9 mouse cellular contexts compared by ENCODE assay signal in the genomic region with DNA sequence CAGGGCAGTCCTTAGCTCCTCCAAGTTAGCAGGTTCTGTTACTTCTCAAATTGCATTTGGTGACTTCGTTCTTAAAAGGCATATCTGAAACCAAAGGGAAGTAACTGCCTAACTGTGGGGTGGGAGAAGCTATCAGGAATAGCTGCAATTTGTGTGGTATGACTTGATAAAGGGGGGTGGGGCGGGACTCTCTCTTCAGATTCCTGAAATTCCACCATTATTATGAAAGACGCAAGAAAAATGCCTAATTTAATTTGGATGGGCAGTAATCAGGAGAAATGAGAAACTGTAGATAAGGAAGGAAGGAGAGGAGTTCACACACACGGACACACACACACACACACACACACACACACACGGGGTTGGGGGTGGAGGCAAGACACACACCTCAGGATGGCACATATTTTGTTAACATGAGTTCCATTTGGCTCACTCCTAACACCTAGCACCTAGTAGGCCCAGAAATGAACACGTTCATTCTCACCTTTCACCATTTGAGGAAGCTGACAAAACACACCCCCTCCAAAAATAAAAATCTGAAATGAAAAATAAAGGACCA. TPM values are rescaled to one million over a fixed set of nuclear protein-coding genes. Genes with fewer than 3 reads are reported as not detected.
DNase-seq lines count a peak whose midpoint lies in the region; ATAC-seq lines count a peak whose summit lies in the region.
"Had no signal": no experiment of that assay in that cellular context is flagged by ENCODE, and none has a peak within 500 bp of the region (broad histone marks: within the 10 kb centered on the region; RNA-seq: fewer than 3 reads in every experiment).

No protein-coding gene starts in this region.

- H3K4me3 ChIP-seq in liver, embryonic 12.5 days, result 0 out of 2 replicates have a peak overlapping the region, but pooled peaks have one; percentile 49
- H3K4me3 ChIP-seq in forebrain, embryonic 10.5 days, result peak overlapping the region; percentile 65
- peak overlapping the region; percentile 48 for H3K4me3 ChIP-seq in intestine, embryonic 14.5 days (ENCODE audit: low read depth, low read length)
- peak overlapping the region; percentile 39; the same call in 1 of the 2 replicates for H3K4me3 ChIP-seq in neural tube, embryonic 13.5 days

- H3K9ac ChIP-seq in liver, embryonic 12.5 days, result no peak overlapping the region
- H3K9ac ChIP-seq in intestine, embryonic 14.5 days (ENCODE audit: low read length), result no peak overlapping the region
- H3K9ac ChIP-seq in neural tube, embryonic 13.5 days, result no peak overlapping the region

- H3K4me1 ChIP-seq in liver, embryonic 12.5 days, result no peaks in the 10 kb centered on the region; the same call in 1 of the 2 replicates
- peaks cover 18% of the 10 kb centered on the region for H3K4me1 ChIP-seq in forebrain, embryonic 10.5 days
- H3K4me1 ChIP-seq in intestine, embryonic 14.5 days (replicated peaks; ENCODE audit: control insufficient read depth, insufficient read depth, low read length), result peaks cover 5% of the 10 kb centered on the region; the same call in 1 of the 2 replicates
- H3K4me1 ChIP-seq in neural tube, embryonic 13.5 days (replicated peaks), result peaks cover 15% of the 10 kb centered on the region

- no peaks in the 10 kb centered on the region for H3K36me3 ChIP-seq in liver, embryonic 12.5 days
- no peaks in the 10 kb centered on the region for H3K36me3 ChIP-seq in forebrain, embryonic 10.5 days (replicated peaks)
- no peaks in the 10 kb centered on the region for H3K36me3 ChIP-seq in intestine, embryonic 14.5 days (ENCODE audit: control insufficient read depth, insufficient read depth, low read length)
- H3K36me3 ChIP-seq in neural tube, embryonic 13.5 days, result no peaks in the 10 kb centered on the region

- H3K27ac ChIP-seq in liver, embryonic 12.5 days, result no peak overlapping the region
- H3K27ac ChIP-seq in forebrain, embryonic 10.5 days, result no peak overlapping the region
- no peak overlapping the region for H3K27ac ChIP-seq in intestine, embryonic 14.5 days (ENCODE audit: low read depth)
- H3K27ac ChIP-seq in neural tube, embryonic 13.5 days (replicated peaks), result no peak overlapping the region

- intact Hi-C loops in left cerebral cortex, postnatal 4 days (cut with DNase I), result no loop called here

- WGBS in liver, embryonic 12.5 days (ENCODE audit: insufficient replicate concordance), result 22% methylated on average over 6 of the region's 6 CpGs
- 32% methylated on average over 6 of the region's 6 CpGs for WGBS in forebrain, embryonic 10.5 days
- 23% methylated on average over 6 of the region's 6 CpGs for WGBS in intestine, embryonic 14.5 days
- WGBS in neural tube, embryonic 13.5 days, result 37% methylated on average over 6 of the region's 6 CpGs

- H3K27me3 ChIP-seq in liver, embryonic 12.5 days (replicated peaks), result peaks cover 16% of the 10 kb centered on the region
- peaks cover 37% of the 10 kb centered on the region for H3K27me3 ChIP-seq in forebrain, embryonic 10.5 days (ENCODE audit: poor library complexity, severe bottlenecking)
- H3K27me3 ChIP-seq in intestine, embryonic 14.5 days (replicated peaks; ENCODE audit: control insufficient read depth, insufficient read depth, low read length), result peaks cover 22% of the 10 kb centered on the region; the same call in 1 of the 2 replicates
- peaks cover 29% of the 10 kb centered on the region for H3K27me3 ChIP-seq in neural tube, embryonic 13.5 days
- H3K27me3 ChIP-seq: Patski had no signal

- no peaks in the 10 kb centered on the region for H3K9me3 ChIP-seq in liver, embryonic 12.5 days (replicated peaks)
- no peaks in the 10 kb centered on the region for H3K9me3 ChIP-seq in forebrain, embryonic 10.5 days
- no peaks in the 10 kb centered on the region for H3K9me3 ChIP-seq in intestine, embryonic 14.5 days (ENCODE audit: control insufficient read depth, low read length)
- H3K9me3 ChIP-seq in neural tube, embryonic 13.5 days, result no peaks in the 10 kb centered on the region

- peak overlapping the region; percentile 63 for H3K4me2 ChIP-seq in liver, embryonic 12.5 days
- peak overlapping the region; percentile 87 for H3K4me2 ChIP-seq in intestine, embryonic 14.5 days (ENCODE audit: low read length)
- H3K4me2 ChIP-seq in neural tube, embryonic 13.5 days, result peak overlapping the region; percentile 76

- DNase-seq in liver, result no peak
- no peak for DNase-seq in forebrain, embryonic 10.5 days (ENCODE audit: extremely low spot score, low spot score)
- DNase-seq in intestine, embryonic 14.5 days (ENCODE audit: low spot score), result no peak
- DNase-seq in left cerebral cortex, postnatal 4 days, result no peak
- DNase-seq in cerebellum, postnatal 25 days, result no peak
- DNase-seq in adrenal gland, adult (ENCODE audit: inconsistent age in 2 of 2, low spot score in 1 of 2), result no peak

- no peak for ATAC-seq in liver, embryonic 12.5 days
- peak; percentile 45; the same call in 1 of the 2 replicates for ATAC-seq in intestine, embryonic 14.5 days (replicated peaks; ENCODE audit: low FRiP score, low TSS enrichment, low read depth)
- ATAC-seq in neural tube, embryonic 13.5 days (ENCODE audit: low read depth), result no peak
- ATAC-seq: Patski had no signal

RNA-seq across cellular contexts. Expression of a gene that starts 0.6 kb away (rescaled TPM):
- polyA plus RNA-seq in liver, embryonic 12.5 days (2016; fragmentation: Nextera tagmentation; extraction: Ambion mirVana), result 2.8 and 3.1 TPM in 2 replicates
- polyA plus RNA-seq in forebrain, embryonic 10.5 days (2016; fragmentation: Nextera tagmentation; extraction: Ambion mirVana), result 4.2 and 5.2 TPM in 2 replicates
- polyA plus RNA-seq in intestine, embryonic 14.5 days (2014; fragmentation: Nextera tagmentation; extraction: Ambion mirVana), result 18.4 and 19.0 TPM in 2 replicates
- polyA plus RNA-seq in neural tube, embryonic 13.5 days (2015; fragmentation: Nextera tagmentation; extraction: Ambion mirVana), result 5.1 and 10.2 TPM in 2 replicates
- 1 to 10 TPM; 3.0 to 3.3 TPM for total RNA-seq in left cerebral cortex, postnatal 4 days (2021)
